Mouse (Mus musculus) forebrain, postnatal 0 days (tissue): Measurements from ENCODE around the gene Foxa1. TPM values are rescaled to one million over a fixed set of nuclear protein-coding genes. Genes with fewer than 3 reads are reported as not detected.

Experiments
- ATAC-seq: fragments of 200-750 bp; cut with Nextera tagmentation; 2 replicates; pipeline ENCODE4 v1.8.0; 2017; ENCODE audit warnings: mild to moderate bottlenecking, moderate library complexity
- DNase-seq: peaks from one replicate; pipeline ENCODE4 v3.0.0-alpha.2; 2015
- H3K27ac ChIP-seq: fragments of 300-500 bp; sonication (generic); 2 replicates; pipeline ENCODE4 v1.5.1; 2014; ENCODE audit warnings: low read depth, mild to moderate bottlenecking, antibody characterized with exemption, low read length, moderate library complexity, mixed read lengths
- H3K27me3 ChIP-seq: fragments of 300-500 bp; sonication (generic); 2 replicates; pipeline ENCODE4 v1.6.1; 2014; ENCODE audit warnings: mild to moderate bottlenecking, low read length, mixed read lengths; ENCODE audit not compliant: insufficient read depth
- H3K36me3 ChIP-seq: fragments of 300-500 bp; sonication (generic); 2 replicates; pipeline ENCODE4 v1.6.1; 2014; ENCODE audit warnings: mild to moderate bottlenecking, moderate library complexity; ENCODE audit not compliant: insufficient read depth
- H3K4me1 ChIP-seq: fragments of 300-500 bp; sonication (generic); 2 replicates; pipeline ENCODE4 v1.6.1; 2014; ENCODE audit warnings: antibody characterized with exemption; ENCODE audit not compliant: insufficient read depth
- H3K4me2 ChIP-seq: fragments of 300-500 bp; sonication (generic); 2 replicates; pipeline ENCODE4 v1.6.1; 2014; ENCODE audit warnings: low read depth, mild to moderate bottlenecking, moderate library complexity
- H3K4me3 ChIP-seq: fragments of 300-500 bp; sonication (generic); 2 replicates; pipeline ENCODE4 v1.5.1; 2014; ENCODE audit warnings: low read depth, low read length, mixed read lengths
- H3K9ac ChIP-seq: fragments of 300-500 bp; sonication (generic); 2 replicates; pipeline ENCODE4 v1.6.1; 2014; ENCODE audit warnings: mild to moderate bottlenecking
- H3K9me3 ChIP-seq: fragments of 300-500 bp; sonication (generic); 2 replicates; pipeline ENCODE4 v1.6.1; 2016; ENCODE audit warnings: low read length
- CTCF ChIP-seq: sonication (generic); IDR thresholded peaks from 2 replicates; pipeline ENCODE4 v1.5.1; 2016; ENCODE audit warnings: antibody characterized with exemption, control low read depth, low read depth
- WGBS: fragments of 180-500 bp; shearing (Covaris S2); extraction: QIAGEN DNeasy Blood & Tissue Kit; methylation state at CpG from one replicate; pipeline ENCODE4 v1.1.7; 2014; 5-methylcytosine and 5-hydroxymethylcytosine counted together
- polyA plus RNA-seq: library from polyadenylated mRNA; unstranded; fragments of >200 nt; fragmentation: Nextera tagmentation; extraction: Ambion mirVana; gene quantifications from 2 replicates; pipeline ENCODE4 v1.2.1, GENCODE M21; 2015
- total RNA-seq: library from RNA; depleted of rRNA; stranded (reverse); fragments of >200 nt; gene quantifications from 2 replicates; pipeline ENCODE4 v1.2.3, GENCODE M21; 2014; rRNA removed

Gene Foxa1
- total RNA-seq (0.08 and 1.2 TPM in 2 replicates), polyA plus RNA-seq (0.23 and 0.36 TPM in 2 replicates)

- Histone ChIP-seq H3K36me3 (no peaks in the 10 kb centered on the region), H3K27ac (no peak within 1 kb of the TSS), H3K4me1 (no peaks in the 10 kb centered on the region), H3K4me3 (peak within 1 kb of the TSS; percentile 36), H3K4me2 (peak within 1 kb of the TSS; percentile 71), H3K27me3 (peaks cover 84% of the 10 kb centered on the region), H3K9me3 (no peaks in the 10 kb centered on the region), H3K9ac (0 out of 2 replicates have a peak within 1 kb of the TSS, but pooled peaks have one; percentile 10)
- DNase-seq (no peak), ATAC-seq (no peak)
- TF ChIP-seq CTCF = no peak
- WGBS = 1% methylated on average over 32 of the region's 32 CpGs
These were observed at the start of gene Foxa1 for GRCm38 (mm10) chr12:57546415-57547201. Gene Foxa1, minus strand, starts transcription at chr12:57546916.

GRCm38 (mm10) chr12:57575931-57576628 is 29.4 kb upstream of the Foxa1 start:
- Histone ChIP-seq H3K4me3 (peak overlapping the region; percentile 51), H3K9me3 (no peaks in the 10 kb centered on the region), H3K9ac (peak overlapping the region; percentile 53), H3K4me2 (peak overlapping the region; percentile 76), H3K27ac (no peak overlapping the region), H3K27me3 (peaks cover 18% of the 10 kb centered on the region), H3K4me1 (no peaks in the 10 kb centered on the region), H3K36me3 (no peaks in the 10 kb centered on the region)
- TF ChIP-seq CTCF = peak; percentile 69
- ATAC-seq = peak; percentile 98
- 4% methylated on average over 77 of the region's 81 CpGs for WGBS
- DNase-seq = peak; percentile 79

- Histone ChIP-seq H3K27me3 (peaks cover 18% of the 10 kb centered on the region), H3K27ac (no peak overlapping the region), H3K9ac (no peak overlapping the region), H3K4me2 (no peak overlapping the region), H3K4me1 (no peaks in the 10 kb centered on the region), H3K4me3 (no peak overlapping the region), H3K36me3 (no peaks in the 10 kb centered on the region), H3K9me3 (no peaks in the 10 kb centered on the region)
- DNase-seq (no peak), ATAC-seq (no peak)
- TF ChIP-seq CTCF = no peak
These were observed 25.7 kb upstream of the Foxa1 start for GRCm38 (mm10) chr12:57572415-57572814.

- Histone ChIP-seq H3K9ac (no peak overlapping the region), H3K9me3 (no peaks in the 10 kb centered on the region), H3K27ac (no peak overlapping the region), H3K4me2 (no peak overlapping the region), H3K27me3 (peaks cover 18% of the 10 kb centered on the region), H3K4me1 (no peaks in the 10 kb centered on the region), H3K4me3 (no peak overlapping the region), H3K36me3 (no peaks in the 10 kb centered on the region)
- WGBS = 39% methylated on average over 9 of the region's 9 CpGs
- TF ChIP-seq CTCF = no peak
- ATAC-seq (no peak), DNase-seq (no peak)
These were observed 25.1 kb upstream of the Foxa1 start for GRCm38 (mm10) chr12:57571773-57572172.

GRCm38 (mm10) chr12:57563909-57564308 is 17.2 kb upstream of the Foxa1 start, which contains the start of gene Ttc6:
Gene Ttc6, plus strand, starts transcription at chr12:57564113.
- no peaks in the 10 kb centered on the region for H3K36me3 ChIP-seq
- H3K27me3 ChIP-seq = no peaks in the 10 kb centered on the region; the same call in 1 of the 2 replicates
- no peak for TF ChIP-seq CTCF
- no peaks in the 10 kb centered on the region for H3K9me3 ChIP-seq
- no peak within 1 kb of the TSS for H3K9ac ChIP-seq
- H3K4me1 ChIP-seq = no peaks in the 10 kb centered on the region
- 82% methylated on average over 6 of the region's 6 CpGs for WGBS
- no peak within 1 kb of the TSS for H3K4me3 ChIP-seq
- ATAC-seq (no peak), DNase-seq (no peak)
- H3K4me2 ChIP-seq = no peak within 1 kb of the TSS
- H3K27ac ChIP-seq = no peak within 1 kb of the TSS

GRCm38 (mm10) chr12:57554091-57554490 is 7.4 kb upstream of the Foxa1 start:
- no peaks in the 10 kb centered on the region for H3K36me3 ChIP-seq
- no peak for TF ChIP-seq CTCF
- H3K9me3 ChIP-seq = no peaks in the 10 kb centered on the region
- H3K27ac ChIP-seq = no peak overlapping the region
- ATAC-seq (no peak), DNase-seq (no peak)
- peaks cover 68% of the 10 kb centered on the region for H3K27me3 ChIP-seq
- H3K4me2 ChIP-seq = no peak overlapping the region
- H3K4me3 ChIP-seq = no peak overlapping the region
- H3K4me1 ChIP-seq = no peaks in the 10 kb centered on the region
- WGBS = 28% methylated on average over 3 of the region's 3 CpGs
- H3K9ac ChIP-seq = no peak overlapping the region

GRCm38 (mm10) chr12:57552286-57552685 is 5.6 kb upstream of the Foxa1 start:
- no peak overlapping the region for H3K4me2 ChIP-seq
- no peaks in the 10 kb centered on the region for H3K4me1 ChIP-seq
- DNase-seq (no peak), ATAC-seq (no peak)
- no peak overlapping the region for H3K9ac ChIP-seq
- peaks cover 83% of the 10 kb centered on the region for H3K27me3 ChIP-seq
- no peaks in the 10 kb centered on the region for H3K36me3 ChIP-seq
- no peak overlapping the region for H3K4me3 ChIP-seq
- TF ChIP-seq CTCF = no peak
- no peak overlapping the region for H3K27ac ChIP-seq
- 9% methylated on average over 3 of the region's 3 CpGs for WGBS
- no peaks in the 10 kb centered on the region for H3K9me3 ChIP-seq
